Mouse (Mus musculus): ENCODE data around the gene Doc2g.

- no peak for TF ChIP-seq CTCF (IDR thresholded peaks at IDR 0.05; ENCODE audit: borderline replicate concordance, insufficient read depth, low read length)
- TF ChIP-seq POLR2A (IDR thresholded peaks at IDR 0.05; ENCODE audit: low read depth, low read length) = no peak
Measured at GRCm38 (mm10) chr19:3994932-3995331, 8.2 kb upstream of the Doc2g start.

Data from embryonic fibroblast, embryonic 13.5 days (primary cell).